Mouse (Mus musculus) embryonic facial prominence, embryonic 12.5 days (tissue): ENCODE measurements at regions not wholly inside any gene's neighbourhood (a gene's known extent, or its start where the extent isn't known, plus 50 kb on each side); places are given as distances from the start of the nearest gene placed in this dataset.
A peak's percentile ranks its signal among the peaks of the same experiment; 100 is the strongest.

Experiments
- ATAC-seq: fragments of 200-750 bp; cut with Nextera tagmentation; 2 replicates; pipeline ENCODE4 v1.8.0; 2017; ENCODE audit not compliant: insufficient number of reproducible peaks, insufficient read depth, low FRiP score, low TSS enrichment
- H3K27ac ChIP-seq: fragments of 300-500 bp; sonication (generic); 2 replicates; pipeline ENCODE4 v1.5.1; 2016; ENCODE audit warnings: mild to moderate bottlenecking
- H3K27me3 ChIP-seq: fragments of 300-500 bp; sonication (generic); 2 replicates; pipeline ENCODE4 v1.6.1; 2016; ENCODE audit warnings: mild to moderate bottlenecking, moderate library complexity
- H3K36me3 ChIP-seq: fragments of 300-500 bp; sonication (generic); 2 replicates; pipeline ENCODE4 v1.6.1; 2016; ENCODE audit warnings: mild to moderate bottlenecking
- H3K4me1 ChIP-seq: fragments of 300-500 bp; sonication (generic); 2 replicates; pipeline ENCODE4 v1.6.1; 2016
- H3K4me2 ChIP-seq: fragments of 300-500 bp; sonication (generic); replicated peaks from 2 replicates; pipeline ENCODE4 v1.6.1; 2016; ENCODE audit warnings: mild to moderate bottlenecking, moderate library complexity
- H3K4me3 ChIP-seq: fragments of 300-500 bp; sonication (generic); 2 replicates; pipeline ENCODE4 v1.5.1; 2016; ENCODE audit warnings: mild to moderate bottlenecking
- H3K9ac ChIP-seq: fragments of 300-500 bp; sonication (generic); 2 replicates; pipeline ENCODE4 v1.6.1; 2016; ENCODE audit warnings: mild to moderate bottlenecking, moderate library complexity
- H3K9me3 ChIP-seq: fragments of 300-500 bp; sonication (generic); 2 replicates; pipeline ENCODE4 v1.6.1; 2016; ENCODE audit warnings: mild to moderate bottlenecking, moderate library complexity
- WGBS: fragments of 180-500 bp; shearing (Covaris S2); methylation state at CpG from one replicate; pipeline ENCODE4 v1.1.7; 2016; 5-methylcytosine and 5-hydroxymethylcytosine counted together

DNA sequence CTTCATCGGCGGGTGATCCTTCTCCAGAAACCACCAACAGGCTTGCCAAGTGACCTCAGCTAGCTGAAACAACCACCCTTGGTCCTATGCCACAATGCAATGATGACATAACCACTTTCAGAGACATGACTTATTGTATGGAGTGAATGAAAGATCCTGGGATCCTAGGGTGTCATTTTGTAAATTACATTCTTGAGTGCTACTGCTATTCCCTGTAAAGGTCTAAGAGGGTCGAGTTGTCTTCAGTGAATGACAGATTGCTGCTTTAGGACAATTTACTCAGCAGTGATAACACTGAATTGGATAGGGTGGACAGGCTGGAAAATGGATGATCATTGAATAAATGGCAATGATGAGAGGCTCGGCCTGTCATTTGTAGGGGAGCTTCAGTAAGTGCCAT, 692.4 kb downstream of the Gm9008 start:
- no peak overlapping the region for H3K4me2 ChIP-seq
- H3K27me3 ChIP-seq, result no peaks in the 10 kb centered on the region
- H3K27ac ChIP-seq, result no peak overlapping the region
- no peak overlapping the region for H3K4me3 ChIP-seq
- no peak for ATAC-seq
- H3K9ac ChIP-seq, result no peak overlapping the region
- no peaks in the 10 kb centered on the region for H3K4me1 ChIP-seq
- no peaks in the 10 kb centered on the region for H3K9me3 ChIP-seq
- no peaks in the 10 kb centered on the region for H3K36me3 ChIP-seq
- WGBS, result 81% methylated on average over 4 of the region's 4 CpGs

GRCm38 (mm10) chr6:75799993-75800392, 697.6 kb downstream of the Gm9008 start:
- H3K4me1 ChIP-seq, result no peaks in the 10 kb centered on the region; the same call in 1 of the 2 replicates
- H3K4me2 ChIP-seq, result no peak overlapping the region
- no peaks in the 10 kb centered on the region for H3K36me3 ChIP-seq
- no peaks in the 10 kb centered on the region for H3K27me3 ChIP-seq
- no peak overlapping the region for H3K27ac ChIP-seq
- 47% methylated on average over 3 of the region's 3 CpGs for WGBS
- H3K4me3 ChIP-seq, result no peak overlapping the region
- no peak overlapping the region for H3K9ac ChIP-seq
- no peaks in the 10 kb centered on the region for H3K9me3 ChIP-seq
- no peak for ATAC-seq

- Histone ChIP-seq H3K4me2 (no peak overlapping the region), H3K4me1 (no peaks in the 10 kb centered on the region; the same call in 1 of the 2 replicates), H3K9me3 (no peaks in the 10 kb centered on the region), H3K4me3 (no peak overlapping the region), H3K27me3 (no peaks in the 10 kb centered on the region), H3K36me3 (no peaks in the 10 kb centered on the region), H3K9ac (no peak overlapping the region), H3K27ac (no peak overlapping the region)
- no peak for ATAC-seq
- WGBS, result 21% methylated on average over 2 of the region's 2 CpGs
These were observed 698.0 kb downstream of the Gm9008 start for GRCm38 (mm10) chr6:75799546-75799945.

DNA sequence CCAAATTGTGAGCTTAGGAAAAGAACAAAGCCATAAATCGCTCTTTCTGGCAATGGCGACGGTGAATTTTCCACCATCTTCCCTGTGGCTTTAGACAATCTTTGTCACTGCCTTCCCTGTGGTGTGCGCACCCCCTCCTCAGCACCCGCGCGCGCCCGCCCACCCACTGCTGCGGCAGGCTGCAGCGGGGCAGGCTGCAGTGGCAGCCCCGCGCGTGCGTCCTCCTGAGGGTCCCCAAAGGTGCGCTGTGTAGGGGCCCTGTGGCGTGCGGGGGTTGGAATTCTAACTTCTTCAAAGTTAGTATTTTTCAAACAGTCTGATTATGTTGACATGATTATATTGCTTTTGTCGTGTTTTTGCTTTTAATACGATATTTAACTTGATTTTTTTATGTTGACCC, 714.9 kb downstream of the Gm9008 start:
- no peaks in the 10 kb centered on the region for H3K9me3 ChIP-seq
- no peak overlapping the region for H3K4me3 ChIP-seq
- H3K27me3 ChIP-seq, result no peaks in the 10 kb centered on the region
- H3K4me2 ChIP-seq, result 0 out of 2 replicates have a peak overlapping the region, but pooled peaks have one; percentile 25
- no peak overlapping the region for H3K27ac ChIP-seq
- no peak overlapping the region for H3K9ac ChIP-seq
- no peaks in the 10 kb centered on the region for H3K4me1 ChIP-seq
- ATAC-seq, result no peak
- no peaks in the 10 kb centered on the region for H3K36me3 ChIP-seq
- 57% methylated on average over 20 of the region's 20 CpGs for WGBS

DNA sequence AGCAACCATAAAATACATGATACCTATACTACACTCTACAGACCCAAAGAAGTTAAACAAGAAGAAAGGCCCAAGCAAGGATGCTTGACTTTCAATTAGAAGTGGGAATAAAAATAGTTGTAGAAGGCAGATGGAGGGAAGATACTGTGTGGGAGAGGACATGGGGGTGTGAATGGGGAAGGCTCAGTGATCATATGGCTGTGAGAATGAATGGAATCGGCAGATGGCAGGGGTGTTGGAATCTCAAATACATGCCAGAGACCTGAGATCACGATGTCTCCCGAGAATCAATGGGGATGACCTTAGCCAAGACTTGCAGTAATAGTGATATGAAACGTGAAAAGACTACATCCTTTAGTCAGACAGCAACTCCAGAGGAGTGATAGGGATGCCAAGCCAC, 734.5 kb downstream of the Gm9008 start:
- Histone ChIP-seq H3K4me2 (no peak overlapping the region), H3K9me3 (no peaks in the 10 kb centered on the region), H3K36me3 (no peaks in the 10 kb centered on the region), H3K9ac (no peak overlapping the region), H3K4me3 (no peak overlapping the region), H3K27ac (no peak overlapping the region), H3K27me3 (no peaks in the 10 kb centered on the region), H3K4me1 (no peaks in the 10 kb centered on the region)
- 80% methylated on average over 4 of the region's 4 CpGs for WGBS
- no peak for ATAC-seq

- H3K27ac ChIP-seq, result no peak overlapping the region
These were observed 741.4 kb downstream of the Gm9008 start for GRCm38 (mm10) chr6:75756184-75756583.

More at GRCm38 (mm10) chr6:75756184-75756583, 741.4 kb downstream of the Gm9008 start:
- Histone ChIP-seq H3K36me3 (no peaks in the 10 kb centered on the region), H3K9me3 (no peaks in the 10 kb centered on the region), H3K27me3 (no peaks in the 10 kb centered on the region), H3K4me2 (no peak overlapping the region), H3K4me1 (no peaks in the 10 kb centered on the region), H3K9ac (no peak overlapping the region), H3K4me3 (no peak overlapping the region)
- WGBS, result 65% methylated on average over 2 of the region's 2 CpGs
- ATAC-seq, result no peak
